Mouse (Mus musculus) G1E-ER4 (cell line): ENCODE data around the gene Ppfia2. TPM values are rescaled to one million over a fixed set of nuclear protein-coding genes. Genes with fewer than 3 reads are reported as not detected.

Source experiments
- GATA1 ChIP-seq: IDR thresholded peaks from one replicate; pipeline ENCODE4 v1.8.0; 2012; ENCODE audit warnings: low read length, inconsistent platforms
- polyA plus RNA-seq: library from polyadenylated mRNA; stranded (reverse); fragments of >175 nt; gene quantifications from 2 replicates; pipeline ENCODE4 v1.2.3, GENCODE M21; 2012

Ppfia2 gene
- polyA plus RNA-seq: not detected in 2 replicates

- TF ChIP-seq GATA1: no peak
Observed at GRCm38 (mm10) chr10:106469855-106470532, at the start of gene Ppfia2. Gene Ppfia2, plus strand, starts transcription at chr10:106470339.

GRCm38 (mm10) chr10:106468956-106469721 is 1.0 kb upstream of the Ppfia2 start:
- no peak for TF ChIP-seq GATA1

- no peak for TF ChIP-seq GATA1
Observed at GRCm38 (mm10) chr10:106470533-106471205, 530 bp downstream of the Ppfia2 start.

- TF ChIP-seq GATA1: no peak
Observed at GRCm38 (mm10) chr10:106509281-106510165, 39.4 kb downstream of the Ppfia2 start.

- no peak for TF ChIP-seq GATA1
Observed at GRCm38 (mm10) chr10:106566036-106566435, 95.9 kb downstream of the Ppfia2 start.

GRCm38 (mm10) chr10:106585026-106585425 is 114.9 kb downstream of the Ppfia2 start:
- TF ChIP-seq GATA1: no peak

GRCm38 (mm10) chr10:106585476-106586080 is 115.4 kb downstream of the Ppfia2 start:
- TF ChIP-seq GATA1: no peak

- TF ChIP-seq GATA1: no peak
Observed at GRCm38 (mm10) chr10:106587817-106588216, 117.7 kb downstream of the Ppfia2 start.

GRCm38 (mm10) chr10:106590944-106591343 is 120.8 kb downstream of the Ppfia2 start:
- TF ChIP-seq GATA1: no peak

GRCm38 (mm10) chr10:106596976-106597375 is 126.8 kb downstream of the Ppfia2 start:
- no peak for TF ChIP-seq GATA1

GRCm38 (mm10) chr10:106603319-106603898 is 133.3 kb downstream of the Ppfia2 start:
- no peak for TF ChIP-seq GATA1

GRCm38 (mm10) chr10:106609177-106609981 is 139.2 kb downstream of the Ppfia2 start:
- no peak for TF ChIP-seq GATA1

- TF ChIP-seq GATA1: no peak
Observed at GRCm38 (mm10) chr10:106610222-106610621, 140.1 kb downstream of the Ppfia2 start.

GRCm38 (mm10) chr10:106618194-106618593 is 148.1 kb downstream of the Ppfia2 start:
- no peak for TF ChIP-seq GATA1
